Mouse (Mus musculus) forebrain, postnatal 0 days (tissue): ENCODE data around the gene Cacng4. TPM values are rescaled to one million over a fixed set of nuclear protein-coding genes. Genes with fewer than 3 reads are reported as not detected.
A peak's percentile ranks its signal among the peaks of the same experiment; 100 is the strongest.

Experiments used
- ATAC-seq: fragments of 200-750 bp; cut with Nextera tagmentation; 2 replicates; pipeline ENCODE4 v1.8.0; 2017; ENCODE audit warnings: mild to moderate bottlenecking, moderate library complexity
- DNase-seq: peaks from one replicate; pipeline ENCODE4 v3.0.0-alpha.2; 2015
- H3K27ac ChIP-seq: fragments of 300-500 bp; sonication (generic); 2 replicates; pipeline ENCODE4 v1.5.1; 2014; ENCODE audit warnings: low read depth, mild to moderate bottlenecking, antibody characterized with exemption, low read length, moderate library complexity, mixed read lengths
- H3K27me3 ChIP-seq: fragments of 300-500 bp; sonication (generic); 2 replicates; pipeline ENCODE4 v1.6.1; 2014; ENCODE audit warnings: mild to moderate bottlenecking, low read length, mixed read lengths; ENCODE audit not compliant: insufficient read depth
- H3K36me3 ChIP-seq: fragments of 300-500 bp; sonication (generic); 2 replicates; pipeline ENCODE4 v1.6.1; 2014; ENCODE audit warnings: mild to moderate bottlenecking, moderate library complexity; ENCODE audit not compliant: insufficient read depth
- H3K4me1 ChIP-seq: fragments of 300-500 bp; sonication (generic); 2 replicates; pipeline ENCODE4 v1.6.1; 2014; ENCODE audit warnings: antibody characterized with exemption; ENCODE audit not compliant: insufficient read depth
- H3K4me2 ChIP-seq: fragments of 300-500 bp; sonication (generic); 2 replicates; pipeline ENCODE4 v1.6.1; 2014; ENCODE audit warnings: low read depth, mild to moderate bottlenecking, moderate library complexity
- H3K4me3 ChIP-seq: fragments of 300-500 bp; sonication (generic); 2 replicates; pipeline ENCODE4 v1.5.1; 2014; ENCODE audit warnings: low read depth, low read length, mixed read lengths
- H3K9ac ChIP-seq: fragments of 300-500 bp; sonication (generic); 2 replicates; pipeline ENCODE4 v1.6.1; 2014; ENCODE audit warnings: mild to moderate bottlenecking
- H3K9me3 ChIP-seq: fragments of 300-500 bp; sonication (generic); 2 replicates; pipeline ENCODE4 v1.6.1; 2016; ENCODE audit warnings: low read length
- CTCF ChIP-seq: sonication (generic); IDR thresholded peaks from 2 replicates; pipeline ENCODE4 v1.5.1; 2016; ENCODE audit warnings: antibody characterized with exemption, control low read depth, low read depth
- WGBS: fragments of 180-500 bp; shearing (Covaris S2); extraction: QIAGEN DNeasy Blood & Tissue Kit; methylation state at CpG from one replicate; pipeline ENCODE4 v1.1.7; 2014; 5-methylcytosine and 5-hydroxymethylcytosine counted together
- polyA plus RNA-seq: library from polyadenylated mRNA; unstranded; fragments of >200 nt; fragmentation: Nextera tagmentation; extraction: Ambion mirVana; gene quantifications from 2 replicates; pipeline ENCODE4 v1.2.1, GENCODE M21; 2015
- total RNA-seq: library from RNA; depleted of rRNA; stranded (reverse); fragments of >200 nt; gene quantifications from 2 replicates; pipeline ENCODE4 v1.2.3, GENCODE M21; 2014

The Cacng4 gene
- total and polyA plus RNA-seq, 2 experiments from 2014 or later, result 57.7 to 91.7 TPM

- H3K9me3 ChIP-seq, result no peaks in the 10 kb centered on the region
- no peak within 1 kb of the TSS for H3K27ac ChIP-seq
- ATAC-seq, result no peak
- H3K36me3 ChIP-seq, result no peaks in the 10 kb centered on the region
- no peak within 1 kb of the TSS for H3K9ac ChIP-seq
- H3K27me3 ChIP-seq, result no peaks in the 10 kb centered on the region
- TF ChIP-seq CTCF, result no peak
- H3K4me2 ChIP-seq, result no peak within 1 kb of the TSS
- 89% methylated on average over 16 of the region's 16 CpGs for WGBS
- no peak for DNase-seq
- H3K4me1 ChIP-seq, result no peaks in the 10 kb centered on the region
- H3K4me3 ChIP-seq, result no peak within 1 kb of the TSS
Measured at GRCm38 (mm10) chr11:107716332-107716938, 77.9 kb downstream of the Cacng4 start, which contains the start of gene Cacng1. Gene Cacng1 (minus strand): TSS chr11:107716522.

DNA sequence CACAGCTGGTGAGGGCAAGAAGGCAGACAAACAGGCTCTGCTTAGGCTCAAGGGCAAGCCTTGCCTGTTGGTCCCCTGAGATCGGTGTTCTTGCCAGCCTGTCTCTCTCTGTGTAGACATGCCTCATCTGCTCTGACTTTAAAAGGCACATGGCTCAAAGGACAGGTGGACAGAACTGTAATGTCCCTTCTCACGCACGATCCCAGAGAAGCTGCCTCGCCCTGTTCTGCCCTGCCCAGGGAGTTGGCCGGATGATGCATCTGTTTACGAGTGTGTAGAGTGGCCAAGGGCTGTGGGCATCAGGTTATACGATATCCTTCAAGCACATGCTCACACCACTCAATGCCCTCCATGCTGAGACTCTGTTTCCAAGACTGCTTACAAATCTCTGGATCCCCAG lies 80.0 kb downstream of the Cacng4 start:
- H3K36me3 ChIP-seq, result no peaks in the 10 kb centered on the region
- H3K4me3 ChIP-seq, result no peak overlapping the region
- no peak for TF ChIP-seq CTCF
- DNase-seq, result no peak
- no peak overlapping the region for H3K27ac ChIP-seq
- no peak overlapping the region for H3K4me2 ChIP-seq
- 89% methylated on average over 7 of the region's 7 CpGs for WGBS
- no peaks in the 10 kb centered on the region for H3K9me3 ChIP-seq
- no peak overlapping the region for H3K9ac ChIP-seq
- ATAC-seq, result no peak
- no peaks in the 10 kb centered on the region for H3K4me1 ChIP-seq
- no peaks in the 10 kb centered on the region for H3K27me3 ChIP-seq

DNA sequence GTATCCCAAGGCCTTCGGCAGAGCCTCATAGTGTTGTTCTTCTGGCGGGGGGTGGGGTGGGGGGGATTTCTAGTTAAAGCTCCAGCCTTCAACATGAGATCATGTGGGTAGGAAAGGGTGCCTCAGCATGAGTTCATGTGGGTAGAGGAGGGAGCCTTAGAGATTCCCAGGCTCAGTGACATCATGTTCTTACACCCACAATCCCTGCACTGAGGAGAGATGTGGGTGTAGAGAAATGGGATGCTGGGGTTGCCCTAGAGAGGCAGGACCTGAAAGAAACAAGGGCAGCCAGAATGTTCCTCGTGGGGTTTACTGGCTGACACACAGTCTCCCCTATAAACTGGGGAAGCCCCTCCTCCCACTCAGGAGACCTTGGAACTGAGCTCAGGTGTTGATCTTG lies 84.0 kb downstream of the Cacng4 start:
- Histone ChIP-seq H3K4me3 (no peak overlapping the region), H3K4me1 (no peaks in the 10 kb centered on the region), H3K9ac (no peak overlapping the region), H3K36me3 (no peaks in the 10 kb centered on the region), H3K9me3 (no peaks in the 10 kb centered on the region), H3K27me3 (no peaks in the 10 kb centered on the region), H3K4me2 (no peak overlapping the region), H3K27ac (no peak overlapping the region)
- no peak for TF ChIP-seq CTCF
- 81% methylated on average over 3 of the region's 3 CpGs for WGBS
- ATAC-seq, result no peak
- no peak for DNase-seq

DNA sequence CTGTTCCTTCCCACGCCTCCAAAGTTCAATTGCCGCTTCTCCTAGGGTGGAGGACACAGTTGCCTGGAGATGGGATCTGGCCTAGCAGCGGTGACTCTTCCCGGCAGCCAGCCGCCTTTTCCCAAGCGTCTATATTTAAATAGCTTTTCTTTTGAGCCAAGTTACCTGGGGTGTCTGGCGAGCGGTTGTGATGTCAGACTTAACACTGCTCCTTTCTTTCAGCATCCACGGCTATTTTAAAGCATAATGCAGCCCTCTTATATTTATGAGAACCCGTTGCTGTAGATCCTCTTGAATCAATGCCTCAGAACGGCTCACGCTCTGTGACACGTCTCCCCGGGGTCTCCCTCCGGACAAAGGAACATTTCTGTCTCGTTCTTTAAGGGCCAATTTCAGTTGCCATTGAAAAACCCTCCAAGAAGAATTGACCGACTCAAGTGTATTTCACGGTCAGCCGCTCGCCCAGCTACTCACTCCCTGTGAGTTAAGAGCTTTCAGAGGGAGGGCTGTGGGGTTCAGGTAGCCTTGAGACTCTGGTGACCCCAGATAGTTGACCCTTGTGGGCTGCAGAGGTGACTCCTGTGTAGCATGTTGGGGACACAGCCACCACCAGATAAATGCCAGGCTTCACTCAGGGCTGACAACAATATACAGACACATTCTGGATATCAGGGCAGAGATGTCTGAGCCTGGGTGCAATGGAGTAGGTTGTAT lies 86.3 kb downstream of the Cacng4 start:
- H3K4me2 ChIP-seq, result 0 out of 2 replicates have a peak overlapping the region, but pooled peaks have one; percentile 1
- no peaks in the 10 kb centered on the region for H3K4me1 ChIP-seq
- no peak overlapping the region for H3K4me3 ChIP-seq
- TF ChIP-seq CTCF, result no peak
- H3K9me3 ChIP-seq, result no peaks in the 10 kb centered on the region
- no peak overlapping the region for H3K27ac ChIP-seq
- no peaks in the 10 kb centered on the region for H3K36me3 ChIP-seq
- H3K27me3 ChIP-seq, result no peaks in the 10 kb centered on the region
- ATAC-seq, result no peak
- H3K9ac ChIP-seq, result no peak overlapping the region
- DNase-seq, result no peak
- 10% methylated on average over 20 of the region's 20 CpGs for WGBS

DNA sequence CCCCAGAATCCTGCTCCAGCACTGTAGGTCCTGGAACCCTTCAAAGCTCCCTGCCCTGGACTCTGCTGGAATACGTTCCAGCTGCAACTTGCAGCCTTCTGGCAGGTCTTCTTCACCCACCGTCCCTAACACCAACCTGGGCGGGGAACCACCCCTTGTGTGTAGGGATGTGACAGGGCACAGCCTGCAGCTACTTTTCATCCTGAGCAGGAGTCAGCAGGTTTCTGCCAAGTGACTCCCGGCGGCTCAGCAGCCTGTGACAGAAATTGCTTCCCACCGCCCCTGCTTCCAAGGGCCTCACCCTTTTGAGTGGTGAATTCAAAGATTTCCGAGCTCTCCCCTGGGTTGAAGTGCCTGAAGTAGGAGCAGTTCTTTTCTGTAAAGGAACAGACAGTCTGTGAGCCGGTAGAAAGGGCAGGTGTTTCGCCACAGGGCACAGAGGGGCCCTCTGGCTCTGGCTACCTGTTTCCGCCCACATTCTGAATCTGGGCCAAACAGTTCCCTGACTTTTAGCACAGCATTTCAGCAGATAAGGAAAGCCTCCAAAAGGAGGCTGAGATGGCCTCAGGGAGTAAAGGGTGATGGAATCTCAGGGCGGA lies 88.8 kb downstream of the Cacng4 start:
- Histone ChIP-seq H3K9me3 (no peaks in the 10 kb centered on the region), H3K36me3 (no peaks in the 10 kb centered on the region), H3K27ac (no peak overlapping the region), H3K4me3 (no peak overlapping the region), H3K4me1 (no peaks in the 10 kb centered on the region), H3K9ac (no peak overlapping the region), H3K27me3 (no peaks in the 10 kb centered on the region), H3K4me2 (no peak overlapping the region)
- DNase-seq (no peak), ATAC-seq (no peak)
- WGBS, result 70% methylated on average over 11 of the region's 11 CpGs
- no peak for TF ChIP-seq CTCF

DNA sequence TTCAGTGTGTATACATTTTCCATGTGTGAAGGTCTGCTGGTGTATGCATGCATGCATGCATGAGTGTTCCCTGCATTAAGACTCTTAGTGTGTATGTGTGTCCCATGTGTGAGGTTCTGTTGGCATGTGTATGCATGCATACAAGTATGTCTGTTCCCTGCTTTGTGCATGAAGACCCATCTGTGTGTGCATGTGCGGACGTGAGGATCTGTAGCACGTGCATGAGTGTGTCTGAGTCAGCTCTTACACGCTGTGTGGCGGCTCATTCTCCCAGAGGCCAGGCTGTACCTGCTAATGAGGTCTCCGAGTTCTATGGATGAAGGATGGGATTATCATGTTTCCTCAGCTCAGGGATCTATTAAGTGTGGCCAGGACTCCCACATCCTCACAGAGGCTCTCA lies 89.3 kb downstream of the Cacng4 start:
- no peak for TF ChIP-seq CTCF
- ATAC-seq (peak; percentile 71), DNase-seq (peak; percentile 22)
- Histone ChIP-seq H3K27me3 (no peaks in the 10 kb centered on the region), H3K4me2 (no peak overlapping the region), H3K4me3 (no peak overlapping the region), H3K9ac (no peak overlapping the region), H3K4me1 (no peaks in the 10 kb centered on the region), H3K36me3 (no peaks in the 10 kb centered on the region), H3K9me3 (no peaks in the 10 kb centered on the region), H3K27ac (no peak overlapping the region)
- 59% methylated on average over 6 of the region's 6 CpGs for whole genome bisulfite sequencing
